Mouse (Mus musculus): ENCODE results near the gene Sdhaf2.

- TF ChIP-seq POLR2AphosphoS5 (IDR thresholded peaks at IDR 0.05; ENCODE audit: insufficient replicate concordance, low read depth, low read length) (no peak), CTCF (IDR thresholded peaks at IDR 0.05; ENCODE audit: low read depth, low read length) (no peak), GATA1 (IDR thresholded peaks at IDR 0.05; ENCODE audit: borderline replicate concordance, low read length) (no peak), TAL1 (conservative IDR thresholded peaks at IDR 0.05; ENCODE audit: low read depth, low read length) (no peak), GATA2 (IDR thresholded peaks at IDR 0.05; ENCODE audit: borderline replicate concordance, low read depth, low read length) (no peak)
Measured at GRCm38 (mm10) chr19:10472958-10473357, 53.0 kb downstream of the Sdhaf2 start.
